Mouse (Mus musculus) hindbrain, embryonic 14.5 days (tissue): ENCODE measurements around the gene Pklr. TPM values are rescaled to one million over a fixed set of nuclear protein-coding genes. Genes with fewer than 3 reads are reported as not detected.
A peak's percentile ranks its signal among the peaks of the same experiment; 100 is the strongest.

Source experiments
- ATAC-seq: fragments of 200-750 bp; cut with Nextera tagmentation; 2 replicates; pipeline ENCODE4 v1.8.0; 2017; ENCODE audit warnings: moderate number of reproducible peaks, mild to moderate bottlenecking, moderate TSS enrichment, moderate library complexity; ENCODE audit not compliant: low FRiP score
- DNase-seq: peaks from one replicate; pipeline ENCODE4 v3.0.0-alpha.2; 2015; ENCODE audit warnings: low spot score
- H3K27ac ChIP-seq: fragments of 300-500 bp; sonication (generic); 2 replicates; pipeline ENCODE4 v1.5.1; 2014; ENCODE audit warnings: mild to moderate bottlenecking, moderate library complexity
- H3K27me3 ChIP-seq: fragments of 300-500 bp; sonication (generic); 2 replicates; pipeline ENCODE4 v1.6.1; 2014; ENCODE audit warnings: mild to moderate bottlenecking, low read length, mixed read lengths; ENCODE audit not compliant: control insufficient read depth, insufficient read depth
- H3K36me3 ChIP-seq: fragments of 300-500 bp; sonication (generic); replicated peaks from 2 replicates; pipeline ENCODE4 v1.6.1; 2014; ENCODE audit not compliant: control insufficient read depth, insufficient read depth
- H3K4me1 ChIP-seq: fragments of 300-500 bp; sonication (generic); replicated peaks from 2 replicates; pipeline ENCODE4 v1.6.1; 2014; ENCODE audit warnings: antibody characterized with exemption, low read length, mixed read lengths; ENCODE audit not compliant: control insufficient read depth, insufficient read depth
- H3K4me2 ChIP-seq: fragments of 300-500 bp; sonication (generic); replicated peaks from 2 replicates; pipeline ENCODE4 v1.6.1; 2014; ENCODE audit warnings: mild to moderate bottlenecking, moderate library complexity
- H3K4me3 ChIP-seq: fragments of 300-500 bp; sonication (generic); replicated peaks from 2 replicates; pipeline ENCODE4 v1.5.1; 2014; ENCODE audit warnings: mild to moderate bottlenecking, low read length
- H3K9ac ChIP-seq: fragments of 300-500 bp; sonication (generic); 2 replicates; pipeline ENCODE4 v1.6.1; 2014
- H3K9me3 ChIP-seq: fragments of 300-500 bp; sonication (generic); 2 replicates; pipeline ENCODE4 v1.6.1; 2016; ENCODE audit warnings: low read length; ENCODE audit not compliant: control insufficient read depth
- whole genome bisulfite sequencing: fragments of 180-500 bp; shearing (Covaris S2); extraction: QIAGEN DNeasy Blood & Tissue Kit; methylation state at CpG from one replicate; pipeline ENCODE4 v1.1.7; 2014; 5-methylcytosine and 5-hydroxymethylcytosine counted together
- polyA plus RNA-seq: library from polyadenylated mRNA; unstranded; fragments of >200 nt; fragmentation: Nextera tagmentation; extraction: Ambion mirVana; gene quantifications from 2 replicates; pipeline ENCODE4 v1.2.1, GENCODE M21; 2014

The Pklr gene
- polyA plus RNA-seq, result 0.11 TPM in 1 of 2 replicates, not detected in the other

DNA sequence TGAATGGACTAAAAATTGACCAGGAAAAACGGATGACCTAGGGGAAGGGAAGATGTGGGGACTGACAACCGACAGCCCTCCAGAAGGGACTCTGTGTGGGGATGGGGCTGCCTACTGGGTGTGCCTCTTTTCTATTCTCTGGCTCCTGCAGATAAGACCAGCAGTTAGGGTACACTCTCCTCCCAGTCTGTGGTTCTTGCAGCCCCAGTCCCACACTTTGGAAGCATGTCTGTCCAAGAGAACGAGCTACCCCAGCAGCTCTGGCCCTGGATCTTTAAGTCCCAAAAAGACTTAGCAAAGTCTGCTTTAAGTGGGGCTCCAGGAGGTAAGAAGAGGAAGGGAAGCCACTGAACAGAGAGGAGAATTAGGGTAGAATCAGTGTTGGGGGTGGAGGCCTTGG, at the start of gene Pklr:
TSS of gene Pklr (plus strand) at position 185 of the 400 bp plus-strand sequence.
- 55% methylated on average over 3 of the region's 3 CpGs for WGBS
- Histone ChIP-seq H3K4me2 (no peak within 1 kb of the TSS), H3K27me3 (no peaks in the 10 kb centered on the region), H3K27ac (no peak within 1 kb of the TSS), H3K9me3 (no peaks in the 10 kb centered on the region), H3K36me3 (no peaks in the 10 kb centered on the region), H3K9ac (no peak within 1 kb of the TSS), H3K4me3 (no peak within 1 kb of the TSS), H3K4me1 (no peaks in the 10 kb centered on the region)
- ATAC-seq, result no peak
- DNase-seq, result no peak

DNA sequence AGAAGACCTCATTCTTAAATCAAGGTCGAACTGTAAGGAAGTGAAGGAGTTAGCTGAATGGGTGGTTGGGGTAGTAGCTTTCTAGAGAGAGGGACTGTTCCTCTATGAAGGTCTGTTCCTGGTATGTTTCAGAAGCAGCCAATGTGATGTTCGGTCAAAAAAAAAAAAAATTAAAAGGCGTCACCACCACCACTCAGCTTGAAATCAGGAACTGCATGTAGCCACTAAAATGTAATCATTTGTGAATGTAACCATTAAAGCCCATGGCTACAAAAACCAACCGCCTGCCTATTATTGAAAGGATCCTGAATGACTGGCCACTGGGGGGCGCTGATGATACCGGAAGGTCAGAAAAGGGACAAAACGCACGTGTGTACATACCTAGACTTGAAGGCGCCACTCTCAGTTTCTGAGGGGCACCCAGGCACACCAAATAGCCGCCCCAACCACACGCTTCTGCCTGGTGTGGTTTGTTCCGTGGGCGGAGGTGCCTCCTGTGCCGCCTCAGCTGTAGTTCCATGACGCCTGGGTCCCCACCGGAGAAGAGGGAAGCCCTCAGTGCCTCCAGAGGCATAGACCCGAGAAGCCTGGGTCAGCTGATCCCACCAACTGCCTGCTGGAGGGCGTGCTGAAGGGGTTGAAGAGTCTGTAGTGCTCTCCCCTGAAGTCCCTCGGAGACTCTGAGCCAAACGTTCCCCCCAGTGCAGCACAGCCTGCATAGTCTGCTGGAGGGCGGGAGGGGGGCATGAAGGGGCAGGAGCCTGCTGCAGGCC, 48.4 kb upstream of the Pklr start:
- peaks cover 30% of the 10 kb centered on the region for H3K4me1 ChIP-seq
- DNase-seq (peak; percentile 85), ATAC-seq (no peak)
- H3K36me3 ChIP-seq, result peaks cover 57% of the 10 kb centered on the region
- H3K9ac ChIP-seq, result no peak overlapping the region
- H3K27ac ChIP-seq, result no peak overlapping the region
- WGBS, result 38% methylated on average over 21 of the region's 21 CpGs
- H3K9me3 ChIP-seq, result no peaks in the 10 kb centered on the region
- no peaks in the 10 kb centered on the region for H3K27me3 ChIP-seq
- no peak overlapping the region for H3K4me2 ChIP-seq
- H3K4me3 ChIP-seq, result no peak overlapping the region

DNA sequence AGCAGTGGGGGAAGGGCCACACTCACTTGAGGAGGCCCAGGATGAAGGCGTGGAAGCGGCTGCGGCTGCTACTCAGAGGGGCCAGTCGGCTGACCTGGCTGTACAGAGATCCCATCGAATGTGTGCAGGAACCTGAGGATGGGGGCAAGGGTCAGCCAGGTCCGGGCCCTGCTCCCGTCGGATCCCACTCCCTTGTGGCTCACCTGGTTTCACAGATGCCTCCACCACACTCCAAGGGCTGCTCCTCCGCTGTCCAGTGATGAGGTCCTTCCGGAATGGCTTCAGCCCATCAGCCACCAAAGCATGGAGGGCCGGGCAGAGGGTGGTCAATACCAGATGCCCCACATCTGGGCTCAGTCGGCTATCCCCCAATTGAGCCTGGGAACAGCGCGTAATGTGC, 47.0 kb upstream of the Pklr start:
- DNase-seq, result no peak
- Histone ChIP-seq H3K9me3 (no peaks in the 10 kb centered on the region), H3K9ac (no peak overlapping the region), H3K4me2 (peak overlapping the region; percentile 98), H3K36me3 (peaks cover 54% of the 10 kb centered on the region), H3K27me3 (no peaks in the 10 kb centered on the region), H3K27ac (no peak overlapping the region), H3K4me3 (peak overlapping the region; percentile 73; the same call in 1 of the 2 replicates), H3K4me1 (peaks cover 32% of the 10 kb centered on the region)
- 73% methylated on average over 14 of the region's 14 CpGs for WGBS
- ATAC-seq, result no peak

DNA sequence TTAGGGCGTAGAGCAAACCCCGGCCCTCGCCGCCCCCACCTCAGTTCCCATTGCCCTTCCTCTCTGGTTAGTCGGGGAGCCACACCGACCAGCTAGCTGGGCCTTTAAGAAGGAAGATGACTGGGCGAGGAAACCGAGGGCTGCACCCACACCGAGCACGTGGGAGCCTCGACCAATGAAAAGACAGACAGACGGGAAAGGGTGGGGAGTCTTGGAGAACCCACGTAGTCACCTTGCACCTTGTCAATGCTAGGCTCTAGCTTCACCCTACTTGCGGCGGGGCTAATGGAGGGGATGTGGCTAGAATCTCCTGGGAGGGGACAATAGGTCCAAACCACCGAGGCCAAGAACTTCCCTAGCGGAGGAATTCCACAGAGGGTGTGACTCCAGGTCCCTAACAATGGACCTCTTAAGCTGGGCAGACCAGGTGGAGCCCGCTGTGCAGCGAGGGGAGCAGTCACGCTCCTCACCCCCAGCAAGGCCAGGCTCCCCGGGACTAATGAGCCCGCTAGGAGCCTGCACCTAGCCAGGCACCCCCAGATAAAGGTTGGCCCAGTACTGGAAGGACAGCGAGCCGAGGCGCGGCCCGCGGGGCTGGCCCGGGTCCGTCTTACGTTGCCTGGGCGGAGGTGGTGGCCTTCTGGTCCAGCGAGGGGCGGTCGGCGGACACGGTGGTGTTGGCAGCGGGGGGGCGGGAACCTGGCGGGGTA, 45.9 kb upstream of the Pklr start:
- peaks cover 32% of the 10 kb centered on the region for H3K4me1 ChIP-seq
- ATAC-seq, result peak; percentile 69
- H3K36me3 ChIP-seq, result peaks cover 54% of the 10 kb centered on the region
- H3K4me3 ChIP-seq, result peak overlapping the region; percentile 73
- H3K27me3 ChIP-seq, result no peaks in the 10 kb centered on the region
- peak overlapping the region; percentile 71 for H3K27ac ChIP-seq
- peak overlapping the region; percentile 98 for H3K4me2 ChIP-seq
- H3K9me3 ChIP-seq, result no peaks in the 10 kb centered on the region
- peak overlapping the region; percentile 72 for H3K9ac ChIP-seq
- WGBS, result under 1% methylated on average over 40 of the region's 40 CpGs
- peak; percentile 73 for DNase-seq

DNA sequence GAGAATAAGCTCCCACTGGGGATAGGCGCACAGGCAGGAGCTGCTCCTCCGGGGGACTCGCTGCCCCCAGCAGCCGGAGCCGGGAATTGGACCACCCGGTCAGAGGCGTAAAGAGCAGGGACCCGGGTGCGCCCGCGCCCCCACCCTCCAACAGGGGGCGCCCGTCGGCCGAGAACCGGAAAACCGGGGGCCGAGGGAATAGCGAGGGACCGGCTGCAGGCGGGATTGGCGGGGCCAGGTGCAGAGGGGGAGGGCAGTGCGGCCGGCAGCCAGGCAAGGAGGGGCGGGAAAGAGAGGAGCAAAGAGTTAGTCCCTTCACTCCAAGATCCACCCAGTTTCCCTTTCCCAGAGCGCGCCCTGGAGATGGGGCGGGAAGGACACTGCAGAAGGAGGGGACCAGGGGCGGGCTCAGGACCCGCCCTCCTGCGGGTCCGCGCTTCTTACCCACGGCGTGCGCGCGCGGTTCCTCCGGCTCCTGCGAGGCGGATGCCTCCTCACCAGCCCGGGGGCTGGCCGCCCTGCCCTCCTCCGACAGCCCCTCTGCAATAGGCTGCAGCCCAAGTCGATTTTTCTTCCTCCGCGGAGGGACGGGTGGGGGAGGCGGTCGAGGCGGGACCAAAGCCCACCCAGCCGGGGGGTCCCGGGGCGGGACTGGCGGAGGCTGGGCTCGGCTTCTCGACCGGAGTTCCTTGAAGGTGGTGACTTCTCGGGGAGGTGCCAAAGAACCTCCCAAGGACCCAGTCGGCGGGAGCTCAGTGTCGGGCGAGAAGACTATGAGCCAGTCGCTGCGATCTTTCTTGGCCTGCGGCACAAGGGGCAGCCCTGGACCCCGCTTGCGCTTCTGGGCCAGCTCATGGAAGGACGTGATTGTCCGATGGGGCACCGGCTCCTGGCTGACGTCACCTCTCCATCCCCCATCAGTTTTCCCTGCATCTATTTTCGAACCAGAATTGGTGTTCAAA, 45.0 kb upstream of the Pklr start:
- peak; percentile 53; the same call in 1 of the 2 replicates for ATAC-seq
- peak; percentile 72 for DNase-seq
- Histone ChIP-seq H3K4me1 (peaks cover 32% of the 10 kb centered on the region), H3K27ac (peak overlapping the region; percentile 71), H3K9me3 (no peaks in the 10 kb centered on the region), H3K9ac (peak overlapping the region; percentile 72), H3K27me3 (no peaks in the 10 kb centered on the region), H3K4me3 (peak overlapping the region; percentile 73), H3K36me3 (peaks cover 55% of the 10 kb centered on the region), H3K4me2 (peak overlapping the region; percentile 98)
- under 1% methylated on average over 71 of the region's 74 CpGs for WGBS

DNA sequence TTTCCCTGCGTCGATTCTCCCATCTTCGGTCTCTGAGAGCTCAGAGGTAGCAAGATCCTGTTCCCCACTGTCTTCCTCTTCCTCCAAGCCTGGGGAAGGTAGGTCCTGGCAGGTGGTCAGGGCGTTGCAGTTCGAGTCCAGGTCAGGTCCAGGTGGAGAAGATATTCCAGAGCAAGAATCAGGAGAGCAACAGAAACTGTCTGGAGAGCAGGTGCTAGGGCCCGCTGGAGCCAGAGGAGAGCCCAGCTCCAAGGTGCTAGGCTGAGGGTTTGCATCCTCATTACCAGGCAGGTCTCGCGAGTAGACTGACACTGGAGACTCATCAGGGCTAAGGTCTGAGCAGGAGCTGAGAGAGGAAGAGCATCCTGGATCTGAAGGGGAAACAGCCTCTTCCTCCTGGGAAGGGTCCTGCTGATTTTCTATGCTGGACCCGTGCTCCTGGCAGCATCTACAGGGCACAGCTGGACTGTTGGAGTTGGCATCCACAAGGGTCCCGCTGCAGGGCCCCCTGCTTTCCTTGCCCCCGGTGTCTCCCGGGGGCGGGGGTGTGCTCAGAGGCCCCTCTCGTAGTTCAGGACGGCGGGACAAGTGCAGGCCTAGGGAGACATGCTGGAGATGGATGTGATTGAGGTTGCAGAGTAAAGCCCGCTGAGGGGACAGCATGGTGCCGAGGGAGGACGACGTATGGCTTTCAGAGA, 44.0 kb upstream of the Pklr start:
- H3K4me1 ChIP-seq, result peaks cover 32% of the 10 kb centered on the region
- DNase-seq (no peak), ATAC-seq (no peak)
- H3K4me3 ChIP-seq, result peak overlapping the region; percentile 73
- peak overlapping the region; percentile 98 for H3K4me2 ChIP-seq
- peak overlapping the region; percentile 72 for H3K9ac ChIP-seq
- H3K27ac ChIP-seq, result peak overlapping the region; percentile 71
- no peaks in the 10 kb centered on the region for H3K27me3 ChIP-seq
- 6% methylated on average over 20 of the region's 20 CpGs for WGBS
- no peaks in the 10 kb centered on the region for H3K9me3 ChIP-seq
- peaks cover 55% of the 10 kb centered on the region for H3K36me3 ChIP-seq

DNA sequence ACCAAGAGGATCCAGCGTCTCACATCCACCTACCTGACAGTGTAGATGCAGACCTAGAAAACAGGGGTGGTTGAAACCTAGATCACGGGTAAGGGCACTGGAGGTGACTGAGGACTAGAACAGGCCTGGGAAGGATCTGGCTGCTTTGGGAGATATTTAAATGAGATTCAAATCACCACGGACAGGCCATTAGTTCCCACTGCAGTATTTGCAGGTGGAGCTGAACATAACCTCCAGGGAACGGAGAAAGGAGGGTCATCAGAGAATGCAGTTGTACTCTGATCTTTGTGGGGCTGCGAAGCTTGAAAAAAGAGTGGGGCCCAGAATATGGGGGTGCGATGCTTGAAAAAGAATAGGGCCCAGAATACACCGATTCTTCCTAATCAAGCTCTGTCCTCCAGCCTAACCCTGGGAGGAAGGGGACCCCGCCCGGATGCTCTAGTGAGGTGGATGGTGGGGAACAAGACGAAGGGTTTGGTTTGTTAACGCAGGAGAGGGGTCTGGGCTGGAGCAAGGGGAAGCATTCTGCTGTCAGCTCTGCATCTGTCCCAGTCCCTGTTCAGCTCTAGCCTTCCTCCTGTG, 43.3 kb upstream of the Pklr start:
- H3K27me3 ChIP-seq, result no peaks in the 10 kb centered on the region
- peak; percentile 39 for ATAC-seq
- H3K36me3 ChIP-seq, result peaks cover 57% of the 10 kb centered on the region
- peak overlapping the region; percentile 72 for H3K9ac ChIP-seq
- no peak for DNase-seq
- H3K4me1 ChIP-seq, result peaks cover 32% of the 10 kb centered on the region
- H3K4me2 ChIP-seq, result peak overlapping the region; percentile 98
- WGBS, result 14% methylated on average over 11 of the region's 11 CpGs
- no peaks in the 10 kb centered on the region for H3K9me3 ChIP-seq
- H3K4me3 ChIP-seq, result peak overlapping the region; percentile 73
- peak overlapping the region; percentile 89 for H3K27ac ChIP-seq

DNA sequence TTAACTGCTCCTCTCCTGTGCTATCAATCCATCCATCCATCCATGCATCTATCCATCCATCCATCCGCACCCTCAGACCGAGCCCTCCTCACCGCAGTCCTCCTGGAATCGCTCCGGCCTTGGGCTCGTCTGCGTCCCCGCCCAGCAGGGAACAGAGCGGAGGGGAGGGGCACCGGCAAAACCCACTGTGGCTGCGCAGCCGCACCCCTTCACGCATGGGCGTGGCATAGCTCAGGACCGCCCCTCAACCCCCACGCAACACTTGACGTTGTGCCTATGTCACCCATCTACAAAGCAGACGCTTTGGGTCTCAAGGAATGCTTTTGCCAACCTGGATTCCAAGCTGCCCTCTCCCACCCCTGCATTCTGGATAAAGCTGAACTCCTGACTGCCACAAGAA, 42.8 kb upstream of the Pklr start, which contains the start of gene Rusc1:
TSS of gene Rusc1 (minus strand) at position 137 of the 400 bp plus-strand sequence.
- peak; percentile 87 for ATAC-seq
- peaks cover 57% of the 10 kb centered on the region for H3K36me3 ChIP-seq
- WGBS, result 1% methylated on average over 18 of the region's 18 CpGs

More for the DNA sequence above, 42.8 kb upstream of the Pklr start, which contains the start of gene Rusc1:
- Histone ChIP-seq H3K9me3 (no peaks in the 10 kb centered on the region), H3K27ac (peak within 1 kb of the TSS; percentile 89), H3K9ac (peak within 1 kb of the TSS; percentile 72), H3K4me1 (peaks cover 32% of the 10 kb centered on the region), H3K4me2 (peak within 1 kb of the TSS; percentile 98), H3K4me3 (peak within 1 kb of the TSS; percentile 73), H3K27me3 (no peaks in the 10 kb centered on the region)
- peak; percentile 91 for DNase-seq
